Mouse (Mus musculus) limb, embryonic 14.5 days (tissue): ENCODE measurements around the gene Plin2. TPM values are rescaled to one million over a fixed set of nuclear protein-coding genes. Genes with fewer than 3 reads are reported as not detected.
A peak's percentile ranks its signal among the peaks of the same experiment; 100 is the strongest.

Experiments
- ATAC-seq: fragments of 200-750 bp; cut with Nextera tagmentation; 2 replicates; pipeline ENCODE4 v1.8.0; 2017; ENCODE audit warnings: low read depth, moderate number of reproducible peaks, moderate TSS enrichment; ENCODE audit not compliant: low FRiP score
- DNase-seq: peaks from one replicate; pipeline ENCODE4 v3.0.0-alpha.2; 2015; ENCODE audit warnings: low spot score
- H3K27ac ChIP-seq: fragments of 300-500 bp; sonication (generic); replicated peaks from 2 replicates; pipeline ENCODE4 v1.5.1; 2014; ENCODE audit warnings: low read depth, mild to moderate bottlenecking, low read length, moderate library complexity, mixed read lengths
- H3K27me3 ChIP-seq: fragments of 300-500 bp; sonication (generic); 2 replicates; pipeline ENCODE4 v1.6.1; 2014; ENCODE audit warnings: low read length, mixed read lengths; ENCODE audit not compliant: control insufficient read depth, insufficient read depth
- H3K36me3 ChIP-seq: fragments of 300-500 bp; sonication (generic); 2 replicates; pipeline ENCODE4 v1.6.1; 2014; ENCODE audit warnings: mild to moderate bottlenecking, low read length, moderate library complexity, mixed read lengths; ENCODE audit not compliant: control insufficient read depth, insufficient read depth
- H3K4me1 ChIP-seq: fragments of 300-500 bp; sonication (generic); 2 replicates; pipeline ENCODE4 v1.6.1; 2014; ENCODE audit warnings: antibody characterized with exemption, low read length, mixed read lengths; ENCODE audit not compliant: control insufficient read depth, insufficient read depth
- H3K4me2 ChIP-seq: fragments of 300-500 bp; sonication (generic); replicated peaks from 2 replicates; pipeline ENCODE4 v1.6.1; 2014; ENCODE audit warnings: low read depth, mild to moderate bottlenecking, low read length, moderate library complexity; ENCODE audit not compliant: severe bottlenecking
- H3K4me3 ChIP-seq: fragments of 300-500 bp; sonication (generic); replicated peaks from 2 replicates; pipeline ENCODE4 v1.5.1; 2014; ENCODE audit warnings: low read length
- H3K9ac ChIP-seq: fragments of 300-500 bp; sonication (generic); 2 replicates; pipeline ENCODE4 v1.6.1; 2014; ENCODE audit warnings: mild to moderate bottlenecking, low read depth, low read length, moderate library complexity; ENCODE audit not compliant: severe bottlenecking
- H3K9me3 ChIP-seq: fragments of 300-500 bp; sonication (generic); 2 replicates; pipeline ENCODE4 v1.6.1; 2016; ENCODE audit warnings: low read length; ENCODE audit not compliant: control insufficient read depth
- POLR2A ChIP-seq: fragments of 200-500 bp; IDR thresholded peaks from 2 replicates; pipeline ENCODE4 v1.8.0; 2012; ENCODE audit warnings: inconsistent platforms, mild to moderate bottlenecking, moderate library complexity, borderline replicate concordance; ENCODE audit not compliant: insufficient read depth, insufficient read length; ENCODE audit errors: extremely low read depth
- WGBS: fragments of 180-500 bp; shearing (Covaris S2); extraction: QIAGEN DNeasy Blood & Tissue Kit; methylation state at CpG from one replicate; pipeline ENCODE4 v1.1.7; 2014; 5-methylcytosine and 5-hydroxymethylcytosine counted together
- polyA plus RNA-seq, 2 experiments: library from polyadenylated mRNA; depleted of rRNA in 1 of 2; stranded (reverse) in 1 of 2; unstranded in 1 of 2; fragments of >200 nt; fragmentation: Nextera tagmentation in 1 of 2; extraction: Ambion mirVana in 1 of 2; gene quantifications; 2 replicates each; pipeline versions ENCODE4 v1.2.1 to v1.2.3; 2012 to 2014

Plin2 gene
- polyA plus RNA-seq, 2 experiments = 80.4 to 84.5 TPM

- Histone ChIP-seq H3K4me1 (no peaks in the 10 kb centered on the region), H3K9me3 (no peaks in the 10 kb centered on the region), H3K27me3 (no peaks in the 10 kb centered on the region), H3K4me3 (no peak overlapping the region), H3K36me3 (no peaks in the 10 kb centered on the region), H3K27ac (no peak overlapping the region), H3K9ac (no peak overlapping the region), H3K4me2 (no peak overlapping the region)
- DNase-seq (no peak), ATAC-seq (no peak)
- 54% methylated on average over 3 of the region's 3 CpGs for WGBS
- TF ChIP-seq POLR2A = no peak
Measured at GRCm38 (mm10) chr4:86622116-86622515, 47.7 kb downstream of the Plin2 start.

GRCm38 (mm10) chr4:86620506-86620905 is 49.4 kb downstream of the Plin2 start:
- ATAC-seq (no peak), DNase-seq (no peak)
- Histone ChIP-seq H3K27me3 (no peaks in the 10 kb centered on the region), H3K4me1 (no peaks in the 10 kb centered on the region), H3K9ac (no peak overlapping the region), H3K9me3 (no peaks in the 10 kb centered on the region), H3K36me3 (no peaks in the 10 kb centered on the region), H3K27ac (no peak overlapping the region), H3K4me2 (no peak overlapping the region), H3K4me3 (no peak overlapping the region)
- no peak for TF ChIP-seq POLR2A
- 76% methylated on average over 2 of the region's 2 CpGs for WGBS

DNA sequence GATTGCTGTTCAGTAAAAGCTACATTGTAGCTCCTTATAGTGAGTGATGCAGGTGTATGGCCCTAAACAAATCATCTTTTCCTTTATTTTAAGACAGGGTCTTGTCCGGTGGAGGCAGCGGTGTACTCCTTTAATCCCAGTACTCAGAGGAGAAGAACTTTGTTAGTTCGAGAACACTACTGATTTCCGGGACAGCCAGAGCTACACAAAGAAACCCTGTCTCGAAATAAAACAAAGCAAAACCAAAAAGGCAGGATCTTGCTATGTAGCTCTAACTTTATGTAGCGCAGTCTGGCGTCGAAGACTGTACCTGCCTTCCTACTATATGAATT is 57.6 kb downstream of the Plin2 start:
- WGBS = 39% methylated on average over 8 of the region's 8 CpGs
- H3K4me2 ChIP-seq = peak overlapping the region; percentile 49
- H3K4me3 ChIP-seq = peak overlapping the region; percentile 90
- peaks cover 7% of the 10 kb centered on the region; the same call in 1 of the 2 replicates for H3K36me3 ChIP-seq
- H3K27me3 ChIP-seq = no peaks in the 10 kb centered on the region
- ATAC-seq (no peak; the same call in 1 of the 2 replicates), DNase-seq (no peak)
- H3K4me1 ChIP-seq = peaks cover 6% of the 10 kb centered on the region; the same call in 1 of the 2 replicates
- H3K9me3 ChIP-seq = no peaks in the 10 kb centered on the region
- no peak for TF ChIP-seq POLR2A
- H3K9ac ChIP-seq = peak overlapping the region; percentile 54
- peak overlapping the region; percentile 72 for H3K27ac ChIP-seq

DNA sequence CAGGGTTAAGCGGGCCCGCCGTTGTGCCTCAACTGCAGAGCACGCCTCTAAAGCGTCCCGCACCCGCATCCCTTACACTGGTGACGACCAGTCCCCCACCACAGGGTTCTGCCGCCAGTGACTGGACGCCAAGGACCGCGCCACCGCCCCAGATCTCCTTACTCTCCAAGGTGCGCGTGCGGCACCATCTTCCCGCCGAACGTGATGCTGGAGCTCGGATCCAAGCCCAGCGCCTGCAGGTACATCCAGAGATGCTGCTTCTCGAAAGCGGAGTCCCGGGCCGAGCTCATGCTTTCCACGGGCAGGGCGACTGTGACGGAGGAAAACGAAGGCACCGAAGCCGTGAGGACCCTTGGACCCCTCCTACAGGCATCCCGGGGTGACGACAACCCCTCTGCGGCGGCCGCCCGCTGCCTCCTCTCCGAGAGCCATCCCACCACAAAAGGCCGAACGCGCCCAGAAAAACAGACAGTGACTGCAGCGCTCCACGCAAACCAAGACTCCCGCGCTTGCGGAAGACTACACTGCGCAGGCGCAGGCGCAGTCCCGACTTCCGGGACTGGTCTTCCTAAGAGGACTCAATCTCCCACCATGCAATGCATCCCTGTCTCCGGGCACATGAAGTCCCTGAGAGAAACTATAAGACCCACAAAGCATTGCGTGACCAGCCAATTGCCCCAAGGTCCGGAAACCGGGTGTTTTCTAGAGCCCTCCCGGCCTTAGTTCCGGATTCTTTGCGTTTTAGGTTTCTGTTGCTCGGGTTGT is 58.2 kb downstream of the Plin2 start, which contains the start of gene Haus6:
Gene Haus6 (minus strand): TSS at position 532 of the 765 bp plus-strand sequence.
- DNase-seq = peak; percentile 99
- Histone ChIP-seq H3K9ac (peak within 1 kb of the TSS; percentile 84), H3K9me3 (no peaks in the 10 kb centered on the region), H3K27me3 (no peaks in the 10 kb centered on the region), H3K36me3 (peaks cover 9% of the 10 kb centered on the region; the same call in 1 of the 2 replicates), H3K4me2 (peak within 1 kb of the TSS; percentile 81), H3K27ac (peak within 1 kb of the TSS; percentile 72), H3K4me3 (peak within 1 kb of the TSS; percentile 90), H3K4me1 (peaks cover 6% of the 10 kb centered on the region; the same call in 1 of the 2 replicates)
- TF ChIP-seq POLR2A = peak; percentile 64; the same call in 1 of the 2 replicates
- WGBS = 0% methylated on average over 59 of the region's 59 CpGs
- peak; percentile 99 for ATAC-seq

Other genes with a start within 250 kb of the Plin2 start
- gene Saxo1, start 111.7 kb downstream of the Plin2 start, polyA plus RNA-seq (2012; rRNA removed) = 0.08 and 0.14 TPM in 2 replicates
- gene Saxo1, start 111.7 kb downstream of the Plin2 start, polyA plus RNA-seq (2014; fragmentation: Nextera tagmentation; extraction: Ambion mirVana) = not detected in 2 replicates
- gene Rraga, start 94.4 kb downstream of the Plin2 start, polyA plus RNA-seq (2012; rRNA removed) = 107 and 112 TPM in 2 replicates
- 96.1 and 106 TPM in 2 replicates for gene Rraga, start 94.4 kb downstream of the Plin2 start, polyA plus RNA-seq (2014; fragmentation: Nextera tagmentation; extraction: Ambion mirVana)
- gene Haus6, start 58.0 kb downstream of the Plin2 start, polyA plus RNA-seq (2012; rRNA removed) = 8.5 and 10.2 TPM in 2 replicates
- 12.8 and 14.2 TPM in 2 replicates for gene Haus6, start 58.0 kb downstream of the Plin2 start, polyA plus RNA-seq (2014; fragmentation: Nextera tagmentation; extraction: Ambion mirVana)
- gene Dennd4c, start 78.5 kb upstream of the Plin2 start, polyA plus RNA-seq (2012; rRNA removed) = 10.4 and 11.9 TPM in 2 replicates
- gene Dennd4c, start 78.5 kb upstream of the Plin2 start, polyA plus RNA-seq (2014; fragmentation: Nextera tagmentation; extraction: Ambion mirVana) = 8.7 and 11.0 TPM in 2 replicates
- 1,562 and 2,024 TPM in 2 replicates for gene Rps6, start 187.4 kb upstream of the Plin2 start, polyA plus RNA-seq (2012; rRNA removed)
- gene Rps6, start 187.4 kb upstream of the Plin2 start, polyA plus RNA-seq (2014; fragmentation: Nextera tagmentation; extraction: Ambion mirVana) = 903 and 916 TPM in 2 replicates
- 8.3 and 8.6 TPM in 2 replicates for gene Acer2, start 204.3 kb upstream of the Plin2 start, polyA plus RNA-seq (2012; rRNA removed)
- 15.9 and 19.4 TPM in 2 replicates for gene Acer2, start 204.3 kb upstream of the Plin2 start, polyA plus RNA-seq (2014; fragmentation: Nextera tagmentation; extraction: Ambion mirVana)